Mouse (Mus musculus) hindbrain, postnatal 0 days (tissue): ENCODE measurements around the gene Mrpl19. TPM values are rescaled to one million over a fixed set of nuclear protein-coding genes. Genes with fewer than 3 reads are reported as not detected.

Experiments used
- ATAC-seq: fragments of 200-750 bp; cut with Nextera tagmentation; 2 replicates; pipeline ENCODE4 v1.8.0; 2017; ENCODE audit warnings: mild to moderate bottlenecking, moderate TSS enrichment, moderate library complexity
- DNase-seq: peaks from one replicate; pipeline ENCODE4 v3.0.0-alpha.2; 2015; ENCODE audit warnings: low spot score
- H3K27ac ChIP-seq: fragments of 300-500 bp; sonication (generic); 2 replicates; pipeline ENCODE4 v1.5.1; 2014; ENCODE audit warnings: mild to moderate bottlenecking
- H3K27me3 ChIP-seq: fragments of 300-500 bp; sonication (generic); 2 replicates; pipeline ENCODE4 v1.6.1; 2014; ENCODE audit warnings: low read length, mixed read lengths; ENCODE audit not compliant: insufficient read depth
- H3K36me3 ChIP-seq: fragments of 300-500 bp; sonication (generic); 2 replicates; pipeline ENCODE4 v1.6.1; 2014; ENCODE audit warnings: low read length, mixed read lengths; ENCODE audit not compliant: insufficient read depth
- H3K4me1 ChIP-seq: fragments of 300-500 bp; sonication (generic); 2 replicates; pipeline ENCODE4 v1.6.1; 2014; ENCODE audit warnings: antibody characterized with exemption, low read length, mixed read lengths; ENCODE audit not compliant: insufficient read depth
- H3K4me2 ChIP-seq: fragments of 300-500 bp; sonication (generic); 2 replicates; pipeline ENCODE4 v1.6.1; 2014; ENCODE audit warnings: low read depth, mild to moderate bottlenecking, low read length, moderate library complexity, mixed read lengths
- H3K4me3 ChIP-seq: fragments of 300-500 bp; sonication (generic); 2 replicates; pipeline ENCODE4 v1.5.1; 2014; ENCODE audit warnings: low read length
- H3K9ac ChIP-seq: fragments of 300-500 bp; sonication (generic); replicated peaks from 2 replicates; pipeline ENCODE4 v1.6.1; 2014; ENCODE audit warnings: mild to moderate bottlenecking, low read length, moderate library complexity, mixed read lengths
- H3K9me3 ChIP-seq: fragments of 300-500 bp; sonication (generic); 2 replicates; pipeline ENCODE4 v1.6.1; 2016; ENCODE audit warnings: low read length, mixed read lengths
- CTCF ChIP-seq: IDR thresholded peaks from 2 replicates; pipeline ENCODE4 v1.5.1; 2016; ENCODE audit warnings: antibody characterized with exemption, control low read depth, low read depth
- WGBS: fragments of 180-500 bp; shearing (Covaris S2); extraction: QIAGEN DNeasy Blood & Tissue Kit; methylation state at CpG from one replicate; pipeline ENCODE4 v1.1.7; 2014; 5-methylcytosine and 5-hydroxymethylcytosine counted together
- polyA plus RNA-seq: library from polyadenylated mRNA; unstranded; fragments of >200 nt; fragmentation: Nextera tagmentation; extraction: Ambion mirVana; gene quantifications from 2 replicates; pipeline ENCODE4 v1.2.1, GENCODE M21; 2015
- total RNA-seq: library from RNA; depleted of rRNA; stranded (reverse); fragments of >200 nt; gene quantifications from 2 replicates; pipeline ENCODE4 v1.2.3, GENCODE M21; 2014

Mrpl19 gene
- total and polyA plus RNA-seq, 2 experiments from 2014 or later: 5.2 to 31.9 TPM

GRCm38 (mm10) chr6:81986599-81986998, 20.8 kb upstream of the Mrpl19 start:
- H3K27ac ChIP-seq: no peak overlapping the region
- H3K27me3 ChIP-seq: no peaks in the 10 kb centered on the region
- WGBS: 50% methylated on average over 5 of the region's 5 CpGs
- H3K4me3 ChIP-seq: no peak overlapping the region
- H3K9me3 ChIP-seq: no peaks in the 10 kb centered on the region
- no peak overlapping the region for H3K4me2 ChIP-seq
- TF ChIP-seq CTCF: no peak
- no peak; the same call in 1 of the 2 replicates for ATAC-seq
- no peak for DNase-seq
- no peaks in the 10 kb centered on the region for H3K36me3 ChIP-seq
- no peak overlapping the region for H3K9ac ChIP-seq
- no peaks in the 10 kb centered on the region for H3K4me1 ChIP-seq

- Histone ChIP-seq H3K9ac (no peak overlapping the region), H3K4me2 (no peak overlapping the region), H3K4me3 (no peak overlapping the region), H3K4me1 (no peaks in the 10 kb centered on the region), H3K27me3 (no peaks in the 10 kb centered on the region), H3K9me3 (no peaks in the 10 kb centered on the region), H3K27ac (no peak overlapping the region), H3K36me3 (no peaks in the 10 kb centered on the region)
- no peak for ATAC-seq
- no peak for TF ChIP-seq CTCF
- DNase-seq: no peak
- 91% methylated on average over 8 of the region's 8 CpGs for WGBS
Measured at GRCm38 (mm10) chr6:81986171-81986570, 20.4 kb upstream of the Mrpl19 start.

GRCm38 (mm10) chr6:81979286-81979685, 13.5 kb upstream of the Mrpl19 start:
- no peaks in the 10 kb centered on the region for H3K27me3 ChIP-seq
- ATAC-seq: no peak
- no peak overlapping the region for H3K4me2 ChIP-seq
- TF ChIP-seq CTCF: no peak
- H3K27ac ChIP-seq: no peak overlapping the region
- H3K9ac ChIP-seq: no peak overlapping the region
- no peak for DNase-seq
- no peaks in the 10 kb centered on the region for H3K9me3 ChIP-seq
- H3K36me3 ChIP-seq: no peaks in the 10 kb centered on the region
- WGBS: 87% methylated on average over 4 of the region's 4 CpGs
- H3K4me1 ChIP-seq: no peaks in the 10 kb centered on the region
- no peak overlapping the region for H3K4me3 ChIP-seq

GRCm38 (mm10) chr6:81975971-81976621, 10.3 kb upstream of the Mrpl19 start:
- peak; percentile 73; the same call in 1 of the 2 replicates for ATAC-seq
- no peak overlapping the region for H3K9ac ChIP-seq
- H3K36me3 ChIP-seq: no peaks in the 10 kb centered on the region
- no peaks in the 10 kb centered on the region for H3K27me3 ChIP-seq
- H3K9me3 ChIP-seq: no peaks in the 10 kb centered on the region
- H3K4me2 ChIP-seq: no peak overlapping the region
- peak; percentile 84 for DNase-seq
- TF ChIP-seq CTCF: peak; percentile 94
- no peaks in the 10 kb centered on the region for H3K4me1 ChIP-seq
- WGBS: 34% methylated on average over 7 of the region's 7 CpGs
- no peak overlapping the region for H3K4me3 ChIP-seq
- no peak overlapping the region for H3K27ac ChIP-seq

- H3K4me1 ChIP-seq: no peaks in the 10 kb centered on the region
- no peaks in the 10 kb centered on the region for H3K9me3 ChIP-seq
- no peaks in the 10 kb centered on the region for H3K27me3 ChIP-seq
- ATAC-seq: no peak
- no peak overlapping the region for H3K4me2 ChIP-seq
- DNase-seq: no peak
- no peaks in the 10 kb centered on the region for H3K36me3 ChIP-seq
- no peak overlapping the region for H3K9ac ChIP-seq
- WGBS: 89% methylated on average over 8 of the region's 8 CpGs
- no peak overlapping the region for H3K4me3 ChIP-seq
- TF ChIP-seq CTCF: no peak
- H3K27ac ChIP-seq: no peak overlapping the region
Measured at GRCm38 (mm10) chr6:81972595-81972994, 6.8 kb upstream of the Mrpl19 start.

- ATAC-seq: no peak
- no peak for TF ChIP-seq CTCF
- Histone ChIP-seq H3K9me3 (no peaks in the 10 kb centered on the region), H3K36me3 (no peaks in the 10 kb centered on the region), H3K4me2 (no peak overlapping the region), H3K4me3 (no peak overlapping the region), H3K27me3 (no peaks in the 10 kb centered on the region), H3K27ac (no peak overlapping the region), H3K9ac (no peak overlapping the region), H3K4me1 (no peaks in the 10 kb centered on the region)
- WGBS: 74% methylated on average over 7 of the region's 7 CpGs
- DNase-seq: no peak
Measured at GRCm38 (mm10) chr6:81971196-81971595, 5.4 kb upstream of the Mrpl19 start.

GRCm38 (mm10) chr6:81966068-81966544, 348 bp upstream of the Mrpl19 start:
- H3K9me3 ChIP-seq: no peaks in the 10 kb centered on the region
- H3K27me3 ChIP-seq: no peaks in the 10 kb centered on the region
- H3K4me3 ChIP-seq: peak overlapping the region; percentile 90
- no peak for TF ChIP-seq CTCF
- WGBS: 47% methylated on average over 2 of the region's 2 CpGs
- peak overlapping the region; percentile 69; the same call in 1 of the 2 replicates for H3K9ac ChIP-seq
- peaks cover 14% of the 10 kb centered on the region; the same call in 1 of the 2 replicates for H3K36me3 ChIP-seq
- no peak; the same call in 1 of the 2 replicates for ATAC-seq
- no peak for DNase-seq
- no peak overlapping the region for H3K27ac ChIP-seq
- peak overlapping the region; percentile 79 for H3K4me2 ChIP-seq
- 0 out of 2 replicates have a peak, but pooled peaks cover 7% of the 10 kb centered on the region for H3K4me1 ChIP-seq
